Mouse (Mus musculus) ES-Bruce4 (cell line): ENCODE results near the gene Abcg8.

Source experiments
- CTCF ChIP-seq: IDR thresholded peaks from one replicate; pipeline ENCODE4 v1.8.1; 2011; ENCODE audit warnings: low read depth, low read length
- EP300 ChIP-seq: IDR thresholded peaks from 2 replicates; pipeline ENCODE4 v1.6.1; 2011; ENCODE audit warnings: low read depth, low read length; ENCODE audit not compliant: insufficient read depth
- POLR2A ChIP-seq: IDR thresholded peaks from one replicate; pipeline ENCODE4 v1.8.1; 2011; ENCODE audit warnings: low read length; ENCODE audit not compliant: insufficient read depth

GRCm38 (mm10) chr17:84687994-84688393 is 11.9 kb downstream of the Abcg8 start:
- TF ChIP-seq EP300 (no peak), CTCF (no peak), POLR2A (no peak)
